Mouse (Mus musculus) erythroblast, embryonic 14.5 days (primary cell): ENCODE results near the gene Fads3.

Source experiments
- GATA1 ChIP-seq: IDR thresholded peaks from 2 replicates; pipeline ENCODE4 v1.6.1; 2012; ENCODE audit warnings: low read length, inconsistent platforms, mixed read lengths
- TAL1 ChIP-seq: IDR thresholded peaks from 3 replicates; pipeline ENCODE4 v1.6.1; 2012; ENCODE audit warnings: low read length, inconsistent platforms, mixed read lengths

DNA sequence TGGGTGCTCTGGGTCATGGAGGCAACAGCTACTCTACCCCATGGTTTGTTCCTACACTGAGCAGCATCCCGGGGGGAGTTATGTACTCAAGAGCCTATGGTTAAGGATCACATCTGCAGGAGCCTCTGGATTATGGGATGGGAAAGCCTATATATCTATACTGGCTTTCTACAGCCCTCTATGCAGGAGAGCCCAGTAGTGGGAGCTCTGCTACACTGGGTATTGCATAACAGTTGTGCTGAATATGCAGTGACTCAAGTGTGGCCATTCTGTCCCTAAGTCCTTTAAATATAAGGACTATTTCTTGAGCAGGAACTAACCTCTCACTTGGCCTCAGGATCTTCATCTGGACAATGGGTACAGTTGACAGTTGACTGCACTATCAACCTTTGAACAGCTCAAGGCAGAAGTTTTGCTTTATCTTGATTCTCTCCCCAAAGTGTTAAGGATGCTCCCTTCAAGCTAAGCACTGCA is 17.0 kb downstream of the Fads3 start:
- no peak for TF ChIP-seq GATA1
- TF ChIP-seq TAL1 = no peak
